Mouse (Mus musculus) lung, adult 2 months (tissue): ENCODE results near the gene P3h2. TPM values are rescaled to one million over a fixed set of nuclear protein-coding genes. Genes with fewer than 3 reads are reported as not detected.

Experiments
- DNase-seq: peaks from one replicate; pipeline ENCODE4 v3.0.0; 2022
- H3K4me1 ChIP-seq: fragments of 200-500 bp; 2 replicates; pipeline ENCODE4 v1.6.1; 2011; ENCODE audit warnings: low read length; ENCODE audit not compliant: control insufficient read depth, insufficient read depth
- H3K4me3 ChIP-seq: fragments of 200-500 bp; replicated peaks from 2 replicates; pipeline ENCODE3; 2011; ENCODE audit warnings: low read depth, mild to moderate bottlenecking, control low read depth, low read length; ENCODE audit errors: extremely low read depth
- CTCF ChIP-seq: fragments of 200-500 bp; IDR thresholded peaks from 2 replicates; pipeline ENCODE4 v1.5.1; 2011; ENCODE audit warnings: mild to moderate bottlenecking, low read length, control low read depth; ENCODE audit not compliant: insufficient read depth
- POLR2A ChIP-seq: fragments of 200-500 bp; IDR thresholded peaks from 2 replicates; pipeline ENCODE4 v1.6.1; 2011; ENCODE audit warnings: low read depth, mild to moderate bottlenecking, control low read depth, low read length, borderline replicate concordance; ENCODE audit errors: extremely low read depth
- WGBS: fragments of 180-500 bp; shearing (Covaris S2); methylation state at CpG from one replicate; pipeline ENCODE4 v1.1.7; 2018; 5-methylcytosine and 5-hydroxymethylcytosine counted together
- polyA plus RNA-seq: library from polyadenylated mRNA; depleted of rRNA; stranded (reverse); fragments of >200 nt; gene quantifications from 2 replicates; pipeline ENCODE4 v1.2.3, GENCODE M21; 2012

Gene P3h2
- polyA plus RNA-seq, 1 experiment: 6.0 TPM

DNA sequence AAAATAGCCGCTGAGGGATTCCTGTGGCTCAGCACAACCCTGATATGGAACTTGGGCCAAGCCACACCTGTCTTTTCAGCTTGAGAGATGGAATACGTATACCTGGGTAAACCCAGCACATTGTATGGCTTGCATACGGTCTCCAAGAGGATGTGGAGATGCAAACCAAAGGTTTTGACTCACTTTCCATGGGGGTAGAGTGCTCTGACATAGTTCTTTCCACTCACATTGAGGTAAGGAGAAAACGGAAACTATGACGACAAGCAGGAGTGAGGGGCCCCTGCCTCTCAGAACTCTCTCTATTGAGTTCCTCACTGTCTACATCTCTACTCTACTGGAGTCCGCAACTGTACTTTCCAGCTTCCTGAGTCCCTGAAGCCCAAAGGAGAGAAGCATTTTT, 135.4 kb downstream of the P3h2 start:
- TF ChIP-seq CTCF (no peak), POLR2A (no peak)
- Histone ChIP-seq H3K4me3 (no peak overlapping the region), H3K4me1 (no peaks in the 10 kb centered on the region)
- WGBS: 84% methylated on average over 6 of the region's 6 CpGs
- no peak for DNase-seq

DNA sequence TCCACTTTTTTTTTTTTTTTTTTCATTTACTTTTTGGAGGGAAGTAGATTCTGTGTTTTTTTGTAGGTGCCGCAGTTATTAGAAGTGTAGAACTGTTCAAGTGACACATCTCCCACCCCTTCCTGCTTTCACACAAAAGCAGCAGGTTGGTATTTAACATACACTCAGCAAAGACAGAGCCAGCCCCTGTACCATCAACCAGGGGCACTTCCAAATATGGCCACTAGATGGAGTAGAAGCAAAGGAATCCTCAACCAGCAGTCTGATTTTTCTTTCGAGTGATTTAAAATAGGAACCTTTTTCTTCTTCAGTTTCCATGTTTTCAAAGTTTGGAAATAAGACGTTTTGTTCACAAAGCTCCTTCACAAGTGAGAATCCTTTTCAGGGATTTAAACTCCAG, 138.3 kb downstream of the P3h2 start:
- peak; percentile 42 for DNase-seq
- 16% methylated on average over 3 of the region's 3 CpGs for WGBS
- no peak overlapping the region for H3K4me3 ChIP-seq
- no peaks in the 10 kb centered on the region for H3K4me1 ChIP-seq
- no peak for TF ChIP-seq POLR2A
- peak; percentile 48 for TF ChIP-seq CTCF

DNA sequence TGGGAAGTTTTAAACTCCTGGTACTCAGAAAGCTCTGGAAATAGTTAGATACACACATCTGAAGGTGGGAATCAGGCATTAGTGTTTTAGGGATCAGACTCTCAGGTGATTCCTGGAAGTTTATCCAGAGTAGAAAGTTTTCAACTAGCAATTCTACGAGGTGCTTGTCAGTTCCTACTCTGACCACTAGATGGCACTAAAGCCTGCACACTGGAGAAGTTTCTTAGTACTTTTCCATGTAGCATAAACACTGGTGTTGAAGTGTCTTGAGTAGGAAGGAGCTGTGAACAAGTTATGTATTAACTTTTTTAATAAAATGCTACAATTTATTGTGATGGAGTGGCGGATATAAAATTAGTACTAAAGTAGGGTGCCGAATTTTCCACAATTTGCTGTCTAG, 141.7 kb downstream of the P3h2 start:
- H3K4me3 ChIP-seq: no peak overlapping the region
- peak; percentile 37 for DNase-seq
- 13% methylated on average over 3 of the region's 3 CpGs for WGBS
- 0 out of 2 replicates have a peak, but pooled peaks cover 2% of the 10 kb centered on the region for H3K4me1 ChIP-seq
- no peak for TF ChIP-seq POLR2A
- TF ChIP-seq CTCF: peak; percentile 37; the same call in 1 of the 2 replicates

DNA sequence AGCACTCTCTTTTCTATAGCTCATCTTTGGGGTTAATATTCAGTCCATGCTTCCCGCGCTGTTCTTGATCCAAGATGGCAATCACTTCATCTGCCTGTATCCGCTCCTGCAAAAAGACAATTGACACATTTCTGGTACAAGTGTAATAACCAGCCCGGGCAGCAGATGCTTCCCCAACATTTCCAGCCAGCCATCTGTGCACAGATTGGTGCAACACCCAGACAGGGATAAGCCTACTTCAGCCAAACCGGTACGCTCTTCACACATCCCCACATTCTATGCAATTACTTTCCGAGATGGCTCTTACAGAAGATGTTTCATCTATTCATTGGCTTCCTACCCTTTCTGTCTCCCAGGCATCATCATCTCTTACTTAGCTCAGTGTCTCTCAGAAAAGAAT, 145.2 kb downstream of the P3h2 start:
- H3K4me1 ChIP-seq: 0 out of 2 replicates have a peak, but pooled peaks cover 2% of the 10 kb centered on the region
- WGBS: 93% methylated on average over 7 of the region's 7 CpGs
- no peak for TF ChIP-seq CTCF
- TF ChIP-seq POLR2A: no peak
- DNase-seq: no peak
- no peak overlapping the region for H3K4me3 ChIP-seq

DNA sequence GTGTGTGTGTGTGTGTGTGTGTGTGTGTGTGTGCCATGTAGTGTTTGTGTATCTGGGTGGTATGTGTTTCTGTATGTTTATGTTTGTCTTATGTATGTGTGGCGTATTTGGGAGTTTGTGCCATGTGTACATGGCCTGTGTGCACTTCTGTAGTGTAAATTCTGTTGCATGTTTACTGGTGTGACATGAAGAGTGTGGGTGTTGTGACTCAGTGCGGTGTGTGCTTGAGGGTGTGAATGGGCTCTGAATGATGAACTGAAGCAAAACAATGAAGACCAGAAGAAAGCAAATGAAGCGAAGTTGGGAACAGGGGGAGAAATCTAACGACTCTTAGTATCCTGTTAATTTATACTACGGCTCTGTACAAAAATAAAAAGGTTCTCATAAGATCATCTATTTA, 145.7 kb downstream of the P3h2 start:
- TF ChIP-seq CTCF (no peak), POLR2A (no peak)
- H3K4me3 ChIP-seq: no peak overlapping the region
- no peak for DNase-seq
- 0 out of 2 replicates have a peak, but pooled peaks cover 2% of the 10 kb centered on the region for H3K4me1 ChIP-seq
- 90% methylated on average over 5 of the region's 5 CpGs for WGBS

DNA sequence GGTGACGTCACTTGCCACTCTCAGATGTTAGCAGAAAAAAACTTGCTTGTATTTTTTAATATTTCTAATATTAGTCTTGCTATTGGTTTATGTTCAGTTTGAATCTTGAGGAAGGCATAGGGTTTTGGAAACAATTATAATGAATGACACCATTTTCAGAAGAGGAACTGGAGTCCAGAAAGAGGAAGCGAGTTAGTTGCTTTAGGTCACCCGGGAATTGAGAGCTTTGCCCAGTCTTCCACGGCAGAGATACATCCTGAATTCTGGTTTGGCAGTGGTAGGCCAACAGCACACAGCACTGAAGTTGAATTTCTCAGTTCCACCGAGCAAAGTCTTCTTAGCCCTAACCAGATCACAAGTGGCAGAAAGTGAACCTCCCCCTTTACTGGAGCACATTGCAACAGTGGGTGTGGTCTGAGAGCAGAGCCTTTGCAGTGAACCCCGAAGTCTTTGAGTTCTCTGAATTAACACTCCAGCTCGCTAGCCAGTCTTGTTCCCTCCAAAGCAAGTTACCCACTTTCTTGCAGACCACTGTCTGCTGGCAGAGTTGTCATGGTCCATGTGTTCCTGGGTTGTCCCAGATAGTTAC, 146.8 kb downstream of the P3h2 start:
- no peak overlapping the region for H3K4me3 ChIP-seq
- 52% methylated on average over 7 of the region's 7 CpGs for WGBS
- no peak for TF ChIP-seq CTCF
- TF ChIP-seq POLR2A: no peak
- DNase-seq: no peak
- 0 out of 2 replicates have a peak, but pooled peaks cover 2% of the 10 kb centered on the region for H3K4me1 ChIP-seq

DNA sequence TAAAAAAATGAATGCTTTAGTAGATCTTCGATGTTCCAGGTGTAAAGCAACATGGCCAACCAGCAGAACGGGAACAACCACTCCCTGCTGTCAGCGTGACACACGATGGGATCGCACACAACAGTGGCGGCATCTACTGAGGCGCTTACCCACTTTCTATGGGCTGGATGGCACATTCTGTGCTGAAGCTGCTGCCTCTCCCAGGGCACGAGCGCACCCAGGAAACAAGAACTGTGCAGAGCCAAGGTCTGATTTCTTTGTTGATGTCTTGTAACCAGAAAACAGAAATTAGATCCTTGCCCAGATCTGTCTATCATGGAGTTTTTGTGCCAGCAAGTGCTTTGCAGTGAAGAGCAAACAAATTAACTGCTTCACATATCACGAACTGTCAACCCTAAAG, 147.4 kb downstream of the P3h2 start:
- DNase-seq: no peak
- WGBS: 85% methylated on average over 10 of the region's 10 CpGs
- TF ChIP-seq CTCF (no peak), POLR2A (no peak)

DNA sequence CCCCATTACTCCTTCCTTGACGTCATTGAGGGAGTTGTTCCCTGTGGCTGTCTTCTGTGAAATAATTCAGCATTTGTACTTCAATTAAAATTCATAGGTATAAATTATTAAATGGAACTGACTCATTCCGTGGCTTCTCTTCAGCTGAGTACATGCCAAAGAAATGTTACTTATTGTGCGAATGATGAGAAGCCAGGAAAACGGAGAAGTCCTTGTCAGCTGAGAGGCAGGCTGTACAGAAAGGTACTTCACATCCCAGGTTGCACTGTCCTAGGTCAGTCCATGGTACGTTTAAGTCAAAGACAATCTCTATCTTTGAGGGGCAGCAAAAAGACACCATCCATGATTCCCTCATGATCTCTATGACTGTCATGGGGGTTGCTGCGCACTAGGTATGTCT, 148.8 kb downstream of the P3h2 start:
- Histone ChIP-seq H3K4me1 (0 out of 2 replicates have a peak, but pooled peaks cover 2% of the 10 kb centered on the region), H3K4me3 (no peak overlapping the region)
- TF ChIP-seq POLR2A: no peak
- TF ChIP-seq CTCF: no peak
- DNase-seq: no peak
- 85% methylated on average over 6 of the region's 6 CpGs for WGBS

More for the DNA sequence above, 147.4 kb downstream of the P3h2 start:
- Histone ChIP-seq H3K4me3 (no peak overlapping the region), H3K4me1 (0 out of 2 replicates have a peak, but pooled peaks cover 2% of the 10 kb centered on the region)

DNA sequence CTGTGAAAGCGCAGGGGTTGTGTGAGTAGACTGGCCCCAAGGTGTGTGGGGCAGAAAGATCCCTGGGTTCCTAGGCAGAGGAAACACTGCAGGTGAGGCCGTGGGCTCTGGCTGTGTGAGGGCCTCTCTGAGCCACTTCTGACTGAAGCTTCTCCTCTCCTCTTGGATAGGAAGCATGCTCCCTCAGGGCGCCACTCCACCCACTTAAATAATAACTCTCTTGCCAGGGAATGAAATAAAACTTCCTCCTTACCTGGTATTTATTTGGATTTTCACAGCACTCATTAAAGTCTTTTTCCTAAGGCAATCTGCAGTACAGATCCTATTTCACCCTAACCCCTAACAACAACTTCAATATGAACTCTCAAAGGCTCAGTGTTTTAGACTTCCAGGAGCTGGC, 151.0 kb downstream of the P3h2 start:
- TF ChIP-seq POLR2A: no peak
- H3K4me1 ChIP-seq: 0 out of 2 replicates have a peak, but pooled peaks cover 2% of the 10 kb centered on the region
- 72% methylated on average over 3 of the region's 3 CpGs for WGBS
- DNase-seq: no peak
- no peak overlapping the region for H3K4me3 ChIP-seq

DNA sequence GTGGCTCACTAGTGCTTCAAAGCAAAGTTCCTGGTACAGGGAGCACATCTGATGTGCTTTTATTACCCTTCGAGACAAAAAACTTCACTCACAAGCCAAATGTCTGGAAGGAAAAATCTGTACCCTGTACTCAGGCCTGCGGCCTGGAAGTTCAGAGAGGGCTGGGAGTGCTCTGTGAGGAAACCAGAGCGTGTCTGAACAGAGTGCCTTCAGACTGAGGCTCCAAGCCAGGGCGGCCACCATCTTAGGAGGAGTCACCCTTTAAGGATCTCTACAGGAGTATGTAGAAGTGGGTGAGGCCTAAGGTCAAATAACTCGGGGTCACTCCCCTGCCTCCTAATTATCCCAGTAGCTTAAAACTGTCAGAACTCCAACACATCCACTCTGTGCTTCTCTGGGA, 152.2 kb downstream of the P3h2 start:
- no peak for DNase-seq
- TF ChIP-seq POLR2A (no peak), CTCF (no peak)
- WGBS: 75% methylated on average over 5 of the region's 5 CpGs
- Histone ChIP-seq H3K4me1 (no peaks in the 10 kb centered on the region), H3K4me3 (no peak overlapping the region)

DNA sequence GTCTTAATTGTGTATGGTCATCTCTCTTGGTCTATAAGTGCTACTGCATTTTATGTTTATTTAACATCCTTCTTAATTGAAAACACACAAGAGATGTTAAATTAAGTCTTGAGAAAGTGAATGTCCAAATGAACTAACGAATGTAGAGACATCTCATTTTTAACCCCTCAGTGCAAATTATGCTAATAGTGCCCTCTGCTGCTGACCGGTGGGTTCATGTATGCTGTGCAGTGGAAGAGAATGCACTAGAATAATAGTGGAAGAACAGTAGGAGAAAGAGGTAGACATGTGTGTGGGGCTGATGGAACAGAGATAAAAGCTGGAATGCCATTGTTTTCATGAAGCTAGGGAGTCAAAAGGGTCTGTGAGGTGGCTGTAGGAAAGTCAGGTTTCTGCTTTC, 153.6 kb downstream of the P3h2 start:
- no peak for TF ChIP-seq POLR2A
- WGBS: 55% methylated on average over 2 of the region's 2 CpGs
- no peak for DNase-seq
- H3K4me3 ChIP-seq: no peak overlapping the region
- no peaks in the 10 kb centered on the region for H3K4me1 ChIP-seq
